Mouse (Mus musculus) lung, postnatal 36 days (tissue): ENCODE data around the gene Gm26741.

Experiments
- DNase-seq: peaks from one replicate; pipeline ENCODE4 v3.0.0; 2022; ENCODE audit warnings: mixed read lengths

Gene Gm26741

GRCm38 (mm10) chr10:52358467-52358866 lies at the start of gene Gm26741:
Gene Gm26741, plus strand, starts transcription at chr10:52358767.
- no peak for DNase-seq

- DNase-seq = peak; percentile 59
These were observed 49.4 kb upstream of the Gm26741 start for GRCm38 (mm10) chr10:52309196-52309595.

- DNase-seq = no peak
These were observed 38.9 kb upstream of the Gm26741 start for GRCm38 (mm10) chr10:52319506-52320286.

GRCm38 (mm10) chr10:52321918-52322317 lies 36.6 kb upstream of the Gm26741 start:
- DNase-seq = no peak

- peak; percentile 74 for DNase-seq
These were observed 27.6 kb upstream of the Gm26741 start for GRCm38 (mm10) chr10:52331007-52331406.

GRCm38 (mm10) chr10:52343324-52343723 lies 15.2 kb upstream of the Gm26741 start:
- peak; percentile 19 for DNase-seq

GRCm38 (mm10) chr10:52353184-52353583 lies 5.4 kb upstream of the Gm26741 start:
- no peak for DNase-seq

- DNase-seq = no peak
These were observed 1.7 kb downstream of the Gm26741 start for GRCm38 (mm10) chr10:52360241-52360735.

- no peak for DNase-seq
These were observed 2.5 kb downstream of the Gm26741 start for GRCm38 (mm10) chr10:52360862-52361609.

- no peak for DNase-seq
These were observed 9.8 kb downstream of the Gm26741 start for GRCm38 (mm10) chr10:52368376-52368775.

GRCm38 (mm10) chr10:52373834-52374233 lies 15.3 kb downstream of the Gm26741 start:
- peak; percentile 20 for DNase-seq

GRCm38 (mm10) chr10:52374651-52375050 lies 16.1 kb downstream of the Gm26741 start:
- no peak for DNase-seq

- DNase-seq = no peak
These were observed 17.9 kb downstream of the Gm26741 start for GRCm38 (mm10) chr10:52376422-52376821.

GRCm38 (mm10) chr10:52377813-52378212 lies 19.2 kb downstream of the Gm26741 start:
- DNase-seq = no peak

- peak; percentile 19 for DNase-seq
These were observed 22.8 kb downstream of the Gm26741 start for GRCm38 (mm10) chr10:52381321-52381801.

- peak; percentile 99 for DNase-seq
These were observed 23.5 kb downstream of the Gm26741 start, which contains the start of gene Gopc for GRCm38 (mm10) chr10:52381845-52382591. Gene Gopc, minus strand, starts transcription at chr10:52382124.

GRCm38 (mm10) chr10:52383022-52383421 lies 24.5 kb downstream of the Gm26741 start:
- DNase-seq = no peak

GRCm38 (mm10) chr10:52383522-52383921 lies 25.0 kb downstream of the Gm26741 start:
- DNase-seq = peak; percentile 9

- DNase-seq = peak; percentile 68
These were observed 26.4 kb downstream of the Gm26741 start for GRCm38 (mm10) chr10:52384823-52385610.

GRCm38 (mm10) chr10:52387192-52387591 lies 28.6 kb downstream of the Gm26741 start:
- DNase-seq = no peak

GRCm38 (mm10) chr10:52388922-52389430 lies 30.4 kb downstream of the Gm26741 start, which contains the start of gene Nepn:
Gene Nepn, plus strand, starts transcription at chr10:52388972.
- DNase-seq = no peak

- no peak for DNase-seq
These were observed 30.9 kb downstream of the Gm26741 start for GRCm38 (mm10) chr10:52389438-52389837.
